Mouse (Mus musculus): ENCODE measurements at regions not wholly inside any gene's neighbourhood (a gene's known extent, or its start where the extent isn't known, plus 50 kb on each side); places are given as distances from the start of the nearest gene placed in this dataset.
A peak's percentile ranks its signal among the peaks of the same experiment; 100 is the strongest.

DNA sequence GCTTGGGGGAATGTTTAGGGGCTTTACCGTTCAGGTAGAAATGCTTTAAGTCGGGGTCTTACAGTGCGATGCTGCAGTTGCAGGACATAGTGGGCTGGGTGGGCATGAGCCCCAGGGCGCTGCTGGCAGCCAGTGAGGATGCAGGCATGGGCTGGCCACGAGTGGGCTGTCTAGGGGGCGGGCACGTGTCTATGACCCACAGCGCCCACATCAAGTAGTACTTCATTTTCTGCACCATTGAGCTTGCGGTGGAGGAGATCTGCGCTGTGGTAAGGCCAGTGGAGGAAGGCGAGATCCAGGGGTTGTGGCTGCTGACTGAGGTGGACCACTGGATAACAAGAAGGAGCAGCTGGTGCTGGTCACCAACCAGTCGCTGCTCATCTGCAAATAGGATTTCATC is 52.4 kb upstream of the Olfr291 start:
- no peak for DNase-seq (ENCODE audit: low spot score)

DNA sequence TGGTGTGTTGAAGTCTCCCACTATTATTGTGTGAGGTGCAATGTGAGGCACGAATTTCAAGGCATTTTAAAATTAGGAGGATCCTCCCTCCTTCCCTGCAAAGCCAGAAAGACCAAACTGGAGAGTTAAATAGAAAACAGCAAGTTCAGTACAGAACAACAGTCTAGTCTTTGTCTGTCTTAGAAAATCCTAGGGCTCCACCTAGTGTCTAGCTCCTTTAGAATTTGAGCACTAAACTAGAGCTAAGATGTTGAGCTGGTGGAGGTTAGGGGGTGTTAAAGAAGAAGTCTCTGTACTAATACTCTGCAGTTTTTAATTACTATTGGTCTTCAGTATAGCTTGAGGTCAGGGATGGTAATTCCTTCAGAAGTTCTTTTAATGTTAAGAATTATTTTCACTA is 58.7 kb upstream of the Olfr291 start:
- peak; percentile 42 for DNase-seq (ENCODE audit: low spot score)

DNA sequence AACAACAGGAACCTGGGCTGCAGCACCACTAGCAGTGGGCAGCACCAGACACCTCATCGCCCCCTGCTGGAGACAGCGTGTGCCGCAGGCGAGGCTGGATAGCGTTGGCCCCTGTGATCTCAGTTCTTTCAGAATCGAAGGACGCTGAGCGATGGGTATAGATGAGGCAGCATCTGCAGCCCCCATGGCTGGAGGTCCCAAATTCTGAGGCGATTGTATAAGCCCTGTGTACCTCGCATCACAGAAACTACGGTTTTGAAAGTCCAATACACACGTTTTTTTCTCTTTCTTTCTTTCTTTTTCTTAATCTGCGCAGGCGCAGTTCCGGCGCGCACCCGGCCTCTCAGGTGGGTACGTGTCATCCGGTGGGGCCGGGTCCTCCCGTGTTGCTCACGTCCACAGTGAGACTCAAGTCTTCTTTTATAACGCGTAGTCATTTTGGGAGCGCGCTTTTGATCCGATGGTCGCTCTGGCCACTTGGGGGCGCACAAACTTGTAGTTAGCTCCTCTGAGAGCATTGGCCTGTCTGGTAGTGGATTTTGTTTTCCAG is 74.0 kb upstream of the Olfr291 start:
- peak; percentile 93 for DNase-seq (ENCODE audit: low spot score)

DNA sequence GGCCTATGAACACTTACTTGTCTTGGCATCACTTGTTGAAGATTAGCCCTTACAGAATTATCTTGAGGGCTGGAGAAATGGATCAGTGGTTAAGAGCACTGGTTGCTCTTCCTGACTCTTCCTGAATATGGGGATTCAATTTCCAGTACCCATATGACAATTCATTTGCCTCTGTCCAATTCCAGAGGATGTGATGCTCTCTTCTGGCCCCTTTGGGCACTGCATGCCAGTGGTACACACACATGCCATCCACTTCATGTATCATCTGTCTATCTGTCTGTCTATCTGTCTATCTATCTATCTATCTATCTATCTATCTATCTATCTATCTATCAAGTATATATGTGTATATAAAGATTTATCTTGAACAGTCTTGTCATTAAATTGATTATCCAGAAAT is 75.7 kb upstream of the Olfr291 start:
- DNase-seq (ENCODE audit: low spot score), result no peak

DNA sequence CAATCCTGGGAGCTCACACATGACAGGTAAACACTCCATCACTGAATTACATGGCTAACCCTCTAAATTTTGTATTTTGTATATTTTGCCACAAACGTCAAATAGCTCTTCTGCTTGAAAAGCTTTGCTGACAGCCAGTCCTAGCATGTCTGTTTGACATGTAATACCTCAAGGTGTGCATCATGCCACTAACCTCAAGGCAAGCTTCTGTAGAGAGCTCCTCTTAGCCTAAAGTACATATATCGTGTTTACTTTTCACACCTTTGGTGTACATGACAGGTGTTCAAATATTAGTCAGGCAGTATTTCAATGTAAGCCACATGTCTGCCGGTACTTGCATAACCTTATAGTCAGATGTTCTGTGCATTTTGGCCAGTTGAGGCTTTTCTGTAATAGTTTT is 66.5 kb upstream of the Zfand6 start:
- DNase-seq (ENCODE audit: low spot score), result no peak

DNA sequence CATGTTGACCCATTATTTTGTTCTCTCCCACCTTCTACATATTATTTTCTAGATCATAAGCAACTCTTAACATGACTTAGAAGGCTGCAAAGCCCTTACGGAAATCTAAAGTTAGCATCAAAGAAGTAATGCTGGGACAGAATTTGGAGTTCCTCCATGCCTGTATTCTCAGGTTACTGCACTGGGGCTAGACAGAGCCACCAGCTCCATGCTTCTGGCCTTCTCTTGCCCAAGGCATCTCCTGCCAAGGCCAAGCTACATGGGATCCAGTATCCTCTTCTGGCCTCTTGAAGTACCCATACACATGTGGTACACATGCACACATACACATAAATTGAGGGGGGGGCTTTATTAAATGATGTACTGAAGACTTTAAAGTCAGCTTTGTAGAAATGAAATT is 63.6 kb upstream of the Zfand6 start:
- DNase-seq (ENCODE audit: low spot score), result no peak

DNA sequence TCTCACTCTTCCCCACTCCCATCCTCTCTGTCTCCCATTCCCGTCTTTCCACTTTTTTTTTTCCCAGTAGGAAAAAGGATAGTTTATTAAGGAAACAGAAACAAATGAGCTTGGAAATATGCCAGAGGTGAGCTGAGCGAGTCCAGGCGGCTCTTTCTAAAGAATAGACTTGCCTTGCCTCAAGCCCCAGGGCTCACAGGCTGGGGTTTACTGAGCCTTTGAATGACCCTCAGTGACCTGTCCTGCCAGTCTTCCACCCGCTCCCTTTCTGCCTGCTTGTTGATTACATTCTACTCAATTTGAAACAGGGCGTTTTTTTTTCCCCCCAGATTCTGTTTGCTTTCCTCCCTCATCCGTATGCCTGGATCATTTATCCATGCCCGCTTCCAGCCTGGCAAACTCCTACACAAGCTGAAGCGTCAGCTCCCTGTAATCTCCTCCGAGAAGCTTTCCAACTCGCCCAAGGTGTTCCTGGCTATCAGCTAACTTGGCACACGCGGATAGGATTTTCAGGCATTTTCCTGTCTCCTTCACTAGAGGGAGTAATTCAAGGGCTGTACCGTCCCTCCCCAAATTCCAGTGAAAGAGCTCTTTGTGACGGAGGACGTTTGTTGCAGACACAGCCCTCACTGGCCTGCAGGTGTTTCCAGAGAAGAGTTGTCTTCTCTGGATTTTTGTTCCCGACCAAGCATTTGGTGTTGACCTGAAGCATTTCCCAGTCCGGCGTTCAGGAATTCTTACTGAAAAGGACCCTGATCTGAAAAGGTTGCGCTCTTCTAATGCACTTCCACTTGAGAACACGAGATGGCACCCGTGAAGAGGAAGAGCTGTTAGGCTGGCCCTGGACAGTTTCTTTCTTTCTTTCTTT is 59.9 kb upstream of the Zfand6 start:
- peak; percentile 74 for DNase-seq (ENCODE audit: low spot score)

DNA sequence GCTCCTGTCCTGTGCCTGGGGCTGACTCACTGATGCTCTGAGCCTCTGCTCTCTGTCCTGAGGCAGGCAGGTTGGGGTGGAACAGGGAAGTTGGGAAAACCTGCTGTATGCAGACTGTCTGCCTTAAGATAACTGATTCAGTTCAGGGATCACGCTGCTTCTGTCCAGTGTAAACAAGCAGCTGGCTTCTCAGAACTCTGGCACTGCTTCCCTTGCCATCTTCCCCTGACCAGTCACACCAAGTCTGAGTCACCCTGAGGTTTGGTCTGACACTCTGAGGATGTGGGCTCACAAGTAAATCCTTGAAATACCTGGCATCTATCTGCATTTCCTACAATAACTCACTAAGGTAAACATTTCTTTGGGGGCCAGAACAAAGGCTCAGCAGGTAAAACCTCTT is 58.1 kb upstream of the Zfand6 start:
- no peak for DNase-seq (ENCODE audit: low spot score)

DNA sequence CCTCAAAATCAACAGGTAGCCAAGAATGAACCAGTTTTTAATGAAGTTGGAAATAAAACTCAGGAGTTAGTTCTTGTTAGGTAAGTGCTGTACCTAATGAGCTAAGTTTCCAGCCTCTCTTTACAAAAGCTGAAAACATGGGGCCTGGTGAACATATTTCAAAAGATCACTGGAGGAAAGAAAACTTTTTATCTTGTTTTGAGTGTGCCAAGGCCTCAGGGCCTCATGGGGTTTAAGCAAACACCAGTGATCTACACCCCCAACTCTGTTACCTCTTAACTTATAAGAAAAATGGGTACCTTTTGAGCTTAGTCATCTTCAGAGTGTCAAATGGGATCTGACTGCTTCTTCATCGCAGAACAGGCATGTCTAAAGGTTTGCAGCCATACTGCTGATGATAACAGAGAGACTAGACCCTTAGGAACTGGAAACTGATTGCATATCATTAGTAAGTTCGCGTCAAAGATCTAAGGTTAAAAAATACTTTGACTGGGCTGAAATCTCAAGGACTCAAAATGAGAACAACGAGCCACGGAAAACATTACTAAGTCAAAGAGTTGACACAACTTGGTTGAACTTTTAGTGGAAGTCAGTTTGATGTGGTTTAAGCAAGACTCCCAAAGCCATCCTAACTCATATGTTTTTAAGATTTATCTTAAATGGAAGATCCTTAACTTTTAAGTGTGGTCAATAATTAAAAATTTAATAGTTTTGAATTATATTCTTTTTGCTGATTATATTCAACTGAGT is 54.7 kb upstream of the Zfand6 start:
- DNase-seq (ENCODE audit: low spot score), result no peak

DNA sequence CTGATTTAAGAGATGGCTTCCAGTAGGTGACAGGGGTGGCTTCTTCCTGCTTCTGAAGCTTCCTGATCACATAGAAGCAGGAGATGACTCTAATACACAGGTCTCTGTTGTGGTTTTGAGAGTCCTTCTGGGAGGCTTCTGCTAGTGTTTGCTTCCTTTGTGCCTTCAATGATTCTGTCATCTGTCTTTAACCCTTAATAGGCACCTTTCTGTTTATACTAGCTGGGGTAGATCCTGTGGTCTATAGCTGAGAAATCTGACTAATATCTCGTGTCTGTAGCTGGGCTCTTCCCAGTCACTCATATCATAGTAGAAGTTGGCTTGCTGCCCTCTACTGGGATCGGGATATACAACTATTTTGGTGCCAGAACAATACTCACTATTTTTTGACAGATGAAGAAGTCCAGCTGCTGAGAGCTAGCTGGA is 50.2 kb upstream of the Zfand6 start:
- DNase-seq (ENCODE audit: low spot score), result peak; percentile 17
